Mouse (Mus musculus) kidney, adult 2 months (tissue): ENCODE data around the gene Celf2. TPM values are rescaled to one million over a fixed set of nuclear protein-coding genes. Genes with fewer than 3 reads are reported as not detected.
"Not testable (repeated sequence)": the region's sequence is repeated elsewhere in the genome, so short reads cannot be mapped to it uniquely, and the experiment has no call there.

Experiments
- DNase-seq: peaks from one replicate; pipeline ENCODE4 v3.0.0; 2021
- H3K27ac ChIP-seq: fragments of 200-500 bp; 2 replicates; pipeline ENCODE4 v1.5.1; 2012; ENCODE audit warnings: low read depth, low read length, control low read depth, inconsistent platforms; ENCODE audit not compliant: insufficient read depth
- H3K27me3 ChIP-seq: fragments of 200-500 bp; replicated peaks from 2 replicates; pipeline ENCODE4 v1.6.1; 2012; ENCODE audit warnings: mild to moderate bottlenecking, moderate library complexity, low read length, inconsistent platforms; ENCODE audit not compliant: control insufficient read depth, insufficient read depth
- H3K36me3 ChIP-seq: fragments of 200-500 bp; 2 replicates; pipeline ENCODE4 v1.6.1; 2012; ENCODE audit warnings: mild to moderate bottlenecking, moderate library complexity, low read length, inconsistent platforms; ENCODE audit not compliant: control insufficient read depth, insufficient read depth
- H3K4me1 ChIP-seq: fragments of 200-500 bp; 2 replicates; pipeline ENCODE4 v1.6.1; 2011; ENCODE audit warnings: low read length; ENCODE audit not compliant: control insufficient read depth, insufficient read depth
- H3K4me3 ChIP-seq: fragments of 200-500 bp; 2 replicates; pipeline ENCODE4 v1.5.1; 2011; ENCODE audit warnings: mild to moderate bottlenecking, low read depth, low read length, control low read depth; ENCODE audit not compliant: insufficient read depth
- CTCF ChIP-seq: fragments of 200-500 bp; conservative IDR thresholded peaks from 2 replicates; pipeline ENCODE4 v1.5.1; 2011; ENCODE audit warnings: low read depth, mild to moderate bottlenecking, control low read depth, low read length, moderate library complexity, mixed read lengths; ENCODE audit not compliant: insufficient read depth, insufficient read length
- POLR2A ChIP-seq: fragments of 200-500 bp; IDR thresholded peaks from one replicate; pipeline ENCODE4 v1.6.1; 2011; ENCODE audit warnings: low read depth, low read length, control low read depth
- WGBS: fragments of 180-500 bp; shearing (Covaris S2); methylation state at CpG from one replicate; pipeline ENCODE4 v1.1.7; 2018; 5-methylcytosine and 5-hydroxymethylcytosine counted together
- polyA plus RNA-seq: library from polyadenylated mRNA; depleted of rRNA; stranded (reverse); fragments of >200 nt; gene quantifications from 2 replicates; pipeline ENCODE4 v1.2.3, GENCODE M21; 2012

Celf2 gene
- polyA plus RNA-seq, 1 experiment = 11.5 TPM

DNA sequence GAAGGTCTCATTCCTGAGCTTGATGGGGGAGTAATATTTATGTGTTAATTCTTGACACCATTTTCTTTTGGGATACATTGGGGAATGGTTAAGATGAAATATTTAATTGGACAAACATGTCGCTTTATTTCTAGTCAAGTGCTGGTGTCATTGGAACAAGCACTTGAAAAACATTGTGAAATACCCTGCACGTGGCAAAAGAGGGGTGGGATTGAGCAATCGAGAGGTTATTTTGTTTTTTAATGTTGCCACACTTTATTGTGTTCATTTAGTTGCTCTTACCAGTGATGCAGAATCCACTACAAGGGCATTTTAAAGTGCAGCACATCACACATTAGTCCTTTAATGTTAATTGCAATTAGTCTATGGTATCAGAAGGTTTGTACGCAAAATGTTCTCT, 242.2 kb downstream of the Celf2 start:
- H3K36me3 ChIP-seq = no peaks in the 10 kb centered on the region
- no peak for TF ChIP-seq CTCF
- no peak for TF ChIP-seq POLR2A
- DNase-seq = no peak
- H3K27me3 ChIP-seq = no peaks in the 10 kb centered on the region
- no peak overlapping the region for H3K4me3 ChIP-seq
- H3K27ac ChIP-seq = no peak overlapping the region
- WGBS = 87% methylated on average over 4 of the region's 4 CpGs
- H3K4me1 ChIP-seq = no peaks in the 10 kb centered on the region

DNA sequence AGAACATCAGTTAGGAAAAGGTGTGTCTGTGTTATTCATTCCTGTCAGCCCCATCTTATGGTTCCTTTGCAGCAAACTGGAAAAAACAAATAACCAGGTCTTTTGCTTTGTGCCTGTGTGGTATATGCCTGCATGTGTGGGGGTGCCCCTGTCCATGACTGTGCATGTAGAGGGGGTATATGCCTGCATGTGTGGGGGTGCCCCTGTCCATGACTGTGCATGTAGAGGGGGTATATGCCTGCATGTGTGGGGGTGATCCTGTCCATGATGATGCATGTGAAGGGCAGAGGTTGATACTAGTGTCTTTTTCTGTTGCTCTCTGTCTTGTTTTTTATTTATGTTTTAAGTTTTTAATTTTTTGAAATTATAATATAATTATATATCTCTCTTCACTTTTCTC, 246.7 kb downstream of the Celf2 start:
- DNase-seq, H3K27me3 ChIP-seq, H3K27ac ChIP-seq, H3K36me3 ChIP-seq, H3K4me1 ChIP-seq, H3K4me3 ChIP-seq: not testable (repeated sequence)

DNA sequence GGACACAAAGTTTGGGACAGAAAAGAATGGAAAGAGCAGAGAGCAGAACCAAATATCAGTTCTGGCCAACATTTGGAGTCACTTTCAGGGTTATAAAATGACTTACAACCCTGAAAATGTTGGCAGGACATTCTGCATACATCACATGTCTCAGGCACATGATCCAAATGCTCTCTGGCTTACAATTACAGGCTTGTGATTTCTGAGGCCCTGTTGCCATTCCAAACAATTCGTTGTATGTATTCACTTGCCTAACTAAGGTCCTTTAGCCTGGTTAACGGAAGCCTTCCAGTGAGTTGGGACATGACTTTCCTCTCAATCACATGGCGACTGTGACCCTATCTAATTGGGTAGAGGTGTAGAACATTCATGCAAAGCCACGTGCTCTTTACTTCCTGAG, 249.2 kb downstream of the Celf2 start:
- no peak for TF ChIP-seq POLR2A
- TF ChIP-seq CTCF = no peak

DNA sequence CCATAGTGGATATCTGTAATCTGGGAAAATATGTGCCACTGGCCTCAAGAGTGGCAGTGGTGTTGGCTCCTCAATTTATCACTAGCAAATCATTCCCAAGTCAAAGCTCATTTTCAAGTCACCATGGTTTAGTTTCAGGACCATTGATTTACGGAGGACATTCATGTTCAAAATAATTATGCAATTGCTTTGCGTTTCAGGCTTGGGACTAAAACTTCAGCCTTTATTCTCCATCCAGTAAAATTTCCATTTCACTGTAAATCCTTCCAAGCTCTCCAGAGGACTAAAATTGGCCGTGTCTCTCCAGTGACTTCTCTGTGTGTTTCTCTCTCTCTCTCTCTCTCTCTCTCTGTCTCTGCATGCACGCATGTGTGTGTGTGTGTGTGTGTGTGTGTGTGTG, 249.7 kb downstream of the Celf2 start:
- Histone ChIP-seq H3K27ac (no peak overlapping the region), H3K36me3 (no peaks in the 10 kb centered on the region), H3K27me3 (no peaks in the 10 kb centered on the region), H3K4me3 (no peak overlapping the region), H3K4me1 (no peaks in the 10 kb centered on the region)
- TF ChIP-seq CTCF (no peak), POLR2A (no peak)
- WGBS = 73% methylated on average over 4 of the region's 4 CpGs
- no peak for DNase-seq

More for the DNA sequence above, 249.2 kb downstream of the Celf2 start:
- Histone ChIP-seq H3K27ac (no peak overlapping the region; the same call in none of the 2 replicates), H3K36me3 (no peaks in the 10 kb centered on the region), H3K4me3 (no peak overlapping the region), H3K27me3 (no peaks in the 10 kb centered on the region), H3K4me1 (no peaks in the 10 kb centered on the region)
- WGBS = 68% methylated on average over 4 of the region's 4 CpGs
- DNase-seq = peak; percentile 44

DNA sequence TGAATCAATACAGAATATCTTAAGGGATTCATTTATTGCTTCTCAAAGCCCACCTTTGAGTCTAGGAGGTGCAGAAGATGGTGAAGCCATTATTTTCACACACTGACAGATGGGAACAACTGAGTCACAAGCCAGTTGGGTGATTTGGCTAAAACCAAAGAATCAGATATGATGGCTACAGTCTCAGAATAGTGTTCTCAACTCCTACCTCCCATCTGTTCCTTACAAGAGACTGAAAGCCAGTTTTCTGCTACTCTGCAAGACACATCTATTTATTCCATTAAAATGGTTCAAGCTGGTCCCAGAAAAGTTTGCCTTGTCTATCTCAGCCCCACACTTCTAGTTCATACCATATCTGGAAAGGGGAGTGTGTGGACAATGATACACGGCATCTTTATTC, 253.3 kb downstream of the Celf2 start:
- Histone ChIP-seq H3K36me3 (no peaks in the 10 kb centered on the region), H3K27me3 (no peaks in the 10 kb centered on the region), H3K4me3 (no peak overlapping the region), H3K4me1 (no peaks in the 10 kb centered on the region), H3K27ac (no peak overlapping the region)
- DNase-seq = no peak
- TF ChIP-seq CTCF = no peak
- no peak for TF ChIP-seq POLR2A
- 88% methylated on average over 1 of the region's 1 CpGs for WGBS

DNA sequence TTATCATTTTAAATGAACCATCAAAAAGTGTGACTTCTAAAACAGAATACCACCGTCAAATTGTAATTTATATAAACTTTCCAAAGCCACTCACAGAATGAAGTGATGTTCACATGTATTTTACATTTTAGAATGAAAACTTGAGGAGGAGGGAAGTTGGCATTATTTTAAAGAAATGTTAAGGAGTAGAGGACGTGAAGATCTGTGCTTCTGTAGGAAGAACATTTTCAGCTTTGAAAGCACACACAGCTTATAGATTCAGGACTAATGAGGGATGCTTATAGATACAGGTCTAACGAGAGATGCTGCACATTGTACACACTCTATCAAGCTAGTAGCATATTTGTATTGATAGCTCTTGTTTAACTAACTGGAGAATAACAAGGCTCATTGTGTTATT, 254.0 kb downstream of the Celf2 start:
- Histone ChIP-seq H3K4me1 (no peaks in the 10 kb centered on the region), H3K4me3 (no peak overlapping the region), H3K36me3 (no peaks in the 10 kb centered on the region), H3K27ac (no peak overlapping the region), H3K27me3 (no peaks in the 10 kb centered on the region)
- no peak for DNase-seq
- TF ChIP-seq CTCF (no peak), POLR2A (no peak)
- WGBS = 87% methylated on average over 3 of the region's 3 CpGs

DNA sequence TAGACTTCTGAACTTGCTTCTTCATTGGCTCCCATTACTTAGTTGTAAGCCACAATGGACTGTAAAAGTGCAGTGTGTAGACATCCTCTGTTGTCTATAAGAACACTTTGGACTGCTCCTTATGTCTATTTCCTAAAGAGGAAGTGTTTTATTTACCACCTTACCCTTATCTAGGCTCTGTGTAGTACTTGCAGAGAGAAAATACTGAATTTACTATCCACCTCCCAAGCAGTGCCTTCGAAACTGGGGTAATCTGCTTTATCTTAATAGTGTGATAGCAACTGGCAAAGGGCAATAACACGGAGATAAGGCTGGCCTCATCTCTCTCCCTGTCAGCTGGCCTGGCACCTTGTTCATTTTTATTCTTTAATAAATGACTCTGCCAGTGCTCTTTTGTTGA, 259.0 kb downstream of the Celf2 start:
- TF ChIP-seq CTCF = no peak
- H3K4me1 ChIP-seq = no peaks in the 10 kb centered on the region
- no peaks in the 10 kb centered on the region; the same call in 1 of the 2 replicates for H3K27me3 ChIP-seq
- H3K27ac ChIP-seq = no peak overlapping the region
- DNase-seq = no peak
- 70% methylated on average over 2 of the region's 2 CpGs for WGBS
- H3K4me3 ChIP-seq = no peak overlapping the region
- H3K36me3 ChIP-seq = no peaks in the 10 kb centered on the region

DNA sequence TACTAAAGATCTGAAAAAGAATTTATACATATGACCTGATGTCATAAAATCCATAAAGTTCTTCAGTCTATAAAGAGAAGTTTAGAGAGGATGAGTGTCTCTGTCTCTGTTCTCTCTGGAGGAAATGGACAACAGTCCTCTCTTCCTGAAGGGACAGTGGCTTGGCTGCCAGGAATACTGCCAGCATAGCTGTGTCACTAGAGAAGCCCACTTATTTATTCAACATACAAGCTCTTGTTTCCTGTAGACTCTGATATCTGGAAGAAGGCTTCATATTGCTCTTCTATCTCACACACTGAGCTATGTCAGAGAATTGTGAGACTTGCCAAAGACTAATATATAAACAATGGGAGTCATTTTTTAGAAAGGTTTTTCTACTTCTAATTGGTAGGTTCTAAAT, 260.4 kb downstream of the Celf2 start:
- H3K4me3 ChIP-seq = no peak overlapping the region
- DNase-seq = no peak
- H3K27ac ChIP-seq = no peak overlapping the region
- no peaks in the 10 kb centered on the region; the same call in 1 of the 2 replicates for H3K27me3 ChIP-seq
- TF ChIP-seq CTCF = no peak
- TF ChIP-seq POLR2A = no peak
- no peaks in the 10 kb centered on the region for H3K4me1 ChIP-seq
- no peaks in the 10 kb centered on the region for H3K36me3 ChIP-seq
